Mouse (Mus musculus) midbrain, embryonic 16.5 days (tissue): ENCODE results near the gene Atg10. TPM values are rescaled to one million over a fixed set of nuclear protein-coding genes. Genes with fewer than 3 reads are reported as not detected.

Experiments
- ATAC-seq: fragments of 200-750 bp; cut with Nextera tagmentation; 2 replicates; pipeline ENCODE4 v1.8.0; 2017; ENCODE audit warnings: moderate TSS enrichment
- H3K27ac ChIP-seq: fragments of 300-500 bp; sonication (generic); 2 replicates; pipeline ENCODE4 v1.5.1; 2014; ENCODE audit warnings: mild to moderate bottlenecking, low read length, mixed read lengths
- H3K27me3 ChIP-seq: fragments of 300-500 bp; sonication (generic); 2 replicates; pipeline ENCODE4 v1.6.1; 2014; ENCODE audit warnings: low read depth, low read length, mixed read lengths; ENCODE audit not compliant: control insufficient read depth, insufficient read depth
- H3K36me3 ChIP-seq: fragments of 300-500 bp; sonication (generic); 2 replicates; pipeline ENCODE4 v1.6.1; 2014; ENCODE audit warnings: mild to moderate bottlenecking, low read length, moderate library complexity, mixed read lengths; ENCODE audit not compliant: control insufficient read depth, insufficient read depth
- H3K4me1 ChIP-seq: fragments of 300-500 bp; sonication (generic); 2 replicates; pipeline ENCODE4 v1.6.1; 2014; ENCODE audit warnings: mild to moderate bottlenecking, low read length, mixed read lengths; ENCODE audit not compliant: control insufficient read depth, insufficient read depth
- H3K4me2 ChIP-seq: fragments of 300-500 bp; sonication (generic); 2 replicates; pipeline ENCODE4 v1.6.1; 2014; ENCODE audit warnings: mild to moderate bottlenecking, low read length, mixed read lengths
- H3K4me3 ChIP-seq: fragments of 300-500 bp; sonication (generic); 2 replicates; pipeline ENCODE4 v1.5.1; 2014; ENCODE audit warnings: low read depth, mild to moderate bottlenecking, low read length, moderate library complexity, mixed read lengths
- H3K9ac ChIP-seq: fragments of 300-500 bp; sonication (generic); 2 replicates; pipeline ENCODE4 v1.6.1; 2014; ENCODE audit warnings: low read depth, low read length, mixed read lengths
- H3K9me3 ChIP-seq: fragments of 300-500 bp; sonication (generic); replicated peaks from 2 replicates; pipeline ENCODE4 v1.6.1; 2014; ENCODE audit warnings: mild to moderate bottlenecking, low read length, mixed read lengths; ENCODE audit not compliant: control insufficient read depth, poor library complexity, severe bottlenecking
- WGBS: fragments of 180-500 bp; shearing (Covaris S2); extraction: QIAGEN DNeasy Blood & Tissue Kit; methylation state at CpG from one replicate; pipeline ENCODE4 v1.1.7; 2014; 5-methylcytosine and 5-hydroxymethylcytosine counted together
- polyA plus RNA-seq: library from polyadenylated mRNA; unstranded; fragments of >200 nt; fragmentation: Nextera tagmentation; extraction: Ambion mirVana; gene quantifications from 2 replicates; pipeline ENCODE4 v1.2.1, GENCODE M21; 2015

Atg10 gene
- polyA plus RNA-seq, 1 experiment from 2014 or later: 11.9 TPM

- H3K9me3 ChIP-seq: no peaks in the 10 kb centered on the region
- WGBS: 91% methylated on average over 3 of the region's 3 CpGs
- no peaks in the 10 kb centered on the region for H3K27me3 ChIP-seq
- peaks cover 5% of the 10 kb centered on the region for H3K4me1 ChIP-seq
- no peak for ATAC-seq
- no peak overlapping the region for H3K4me2 ChIP-seq
- H3K9ac ChIP-seq: no peak overlapping the region
- no peaks in the 10 kb centered on the region for H3K36me3 ChIP-seq
- no peak overlapping the region for H3K4me3 ChIP-seq
- no peak overlapping the region for H3K27ac ChIP-seq
Observed at GRCm38 (mm10) chr13:91038034-91038433, 185.7 kb downstream of the Atg10 start.

GRCm38 (mm10) chr13:91037405-91037804, 186.4 kb downstream of the Atg10 start:
- Histone ChIP-seq H3K4me2 (no peak overlapping the region), H3K9ac (no peak overlapping the region), H3K27ac (no peak overlapping the region), H3K4me1 (peaks cover 5% of the 10 kb centered on the region), H3K9me3 (no peaks in the 10 kb centered on the region), H3K4me3 (no peak overlapping the region), H3K27me3 (no peaks in the 10 kb centered on the region), H3K36me3 (no peaks in the 10 kb centered on the region)
- 93% methylated on average over 6 of the region's 6 CpGs for WGBS
- ATAC-seq: no peak

- Histone ChIP-seq H3K4me3 (no peak overlapping the region), H3K4me2 (no peak overlapping the region), H3K9me3 (no peaks in the 10 kb centered on the region), H3K27me3 (no peaks in the 10 kb centered on the region), H3K27ac (no peak overlapping the region), H3K36me3 (no peaks in the 10 kb centered on the region), H3K4me1 (no peaks in the 10 kb centered on the region), H3K9ac (no peak overlapping the region)
- 85% methylated on average over 2 of the region's 2 CpGs for WGBS
- ATAC-seq: no peak
Observed at GRCm38 (mm10) chr13:91031836-91032235, 191.9 kb downstream of the Atg10 start.

GRCm38 (mm10) chr13:91023447-91023846, 200.3 kb downstream of the Atg10 start:
- Histone ChIP-seq H3K4me2 (no peak overlapping the region), H3K4me3 (no peak overlapping the region), H3K27me3 (no peaks in the 10 kb centered on the region), H3K9me3 (no peaks in the 10 kb centered on the region), H3K36me3 (no peaks in the 10 kb centered on the region), H3K27ac (no peak overlapping the region), H3K9ac (no peak overlapping the region), H3K4me1 (no peaks in the 10 kb centered on the region)
- no peak for ATAC-seq
- WGBS: 96% methylated on average over 9 of the region's 9 CpGs

- no peaks in the 10 kb centered on the region for H3K27me3 ChIP-seq
- no peak for ATAC-seq
- WGBS: 37% methylated on average over 3 of the region's 3 CpGs
- H3K4me1 ChIP-seq: no peaks in the 10 kb centered on the region
- no peak overlapping the region for H3K27ac ChIP-seq
- no peak overlapping the region for H3K4me2 ChIP-seq
- H3K9ac ChIP-seq: no peak overlapping the region
- no peaks in the 10 kb centered on the region for H3K9me3 ChIP-seq
- H3K4me3 ChIP-seq: no peak overlapping the region
- H3K36me3 ChIP-seq: no peaks in the 10 kb centered on the region
Observed at GRCm38 (mm10) chr13:91011851-91012250, 211.9 kb downstream of the Atg10 start.

- no peak overlapping the region for H3K4me3 ChIP-seq
- no peak overlapping the region for H3K4me2 ChIP-seq
- no peak overlapping the region for H3K9ac ChIP-seq
- 86% methylated on average over 2 of the region's 2 CpGs for WGBS
- ATAC-seq: no peak
- H3K27me3 ChIP-seq: no peaks in the 10 kb centered on the region
- H3K9me3 ChIP-seq: no peaks in the 10 kb centered on the region
- H3K36me3 ChIP-seq: no peaks in the 10 kb centered on the region
- no peaks in the 10 kb centered on the region for H3K4me1 ChIP-seq
- H3K27ac ChIP-seq: no peak overlapping the region
Observed at GRCm38 (mm10) chr13:90995034-90995629, 228.6 kb downstream of the Atg10 start.

- Histone ChIP-seq H3K27ac (no peak overlapping the region), H3K27me3 (no peaks in the 10 kb centered on the region), H3K9ac (no peak overlapping the region), H3K4me1 (no peaks in the 10 kb centered on the region), H3K4me3 (no peak overlapping the region), H3K9me3 (0 out of 2 replicates have a peak, but pooled peaks cover 2% of the 10 kb centered on the region), H3K4me2 (no peak overlapping the region), H3K36me3 (no peaks in the 10 kb centered on the region)
- WGBS: 79% methylated on average over 13 of the region's 13 CpGs
- ATAC-seq: no peak
Observed at GRCm38 (mm10) chr13:90993602-90994001, 230.2 kb downstream of the Atg10 start.

GRCm38 (mm10) chr13:90992948-90993347, 230.8 kb downstream of the Atg10 start:
- no peak overlapping the region for H3K27ac ChIP-seq
- no peaks in the 10 kb centered on the region for H3K27me3 ChIP-seq
- no peaks in the 10 kb centered on the region for H3K36me3 ChIP-seq
- WGBS: 90% methylated on average over 5 of the region's 5 CpGs
- H3K9ac ChIP-seq: no peak overlapping the region
- H3K4me1 ChIP-seq: no peaks in the 10 kb centered on the region
- no peak overlapping the region for H3K4me2 ChIP-seq
- no peak overlapping the region for H3K4me3 ChIP-seq
- ATAC-seq: no peak
- 0 out of 2 replicates have a peak, but pooled peaks cover 2% of the 10 kb centered on the region for H3K9me3 ChIP-seq

- no peak overlapping the region for H3K27ac ChIP-seq
- no peak for ATAC-seq
- no peak overlapping the region for H3K9ac ChIP-seq
- no peaks in the 10 kb centered on the region for H3K27me3 ChIP-seq
- H3K9me3 ChIP-seq: 0 out of 2 replicates have a peak, but pooled peaks cover 2% of the 10 kb centered on the region
- H3K4me2 ChIP-seq: no peak overlapping the region
- 90% methylated on average over 3 of the region's 3 CpGs for WGBS
- no peak overlapping the region for H3K4me3 ChIP-seq
- H3K36me3 ChIP-seq: no peaks in the 10 kb centered on the region
- H3K4me1 ChIP-seq: no peaks in the 10 kb centered on the region
Observed at GRCm38 (mm10) chr13:90988226-90988625, 235.5 kb downstream of the Atg10 start.
